Mouse (Mus musculus) hindbrain, embryonic 11.5 days (tissue): ENCODE measurements around the gene Olfr412. TPM values are rescaled to one million over a fixed set of nuclear protein-coding genes. Genes with fewer than 3 reads are reported as not detected.

Experiments
- ATAC-seq: fragments of 200-750 bp; cut with Nextera tagmentation; 2 replicates; pipeline ENCODE4 v1.8.0; 2017; ENCODE audit warnings: mild to moderate bottlenecking, moderate TSS enrichment, moderate library complexity; ENCODE audit not compliant: low FRiP score
- DNase-seq: peaks from one replicate; pipeline ENCODE4 v3.0.0-alpha.2; 2015; ENCODE audit warnings: low spot score
- H3K27ac ChIP-seq: fragments of 300-500 bp; sonication (generic); 2 replicates; pipeline ENCODE4 v1.5.1; 2014; ENCODE audit warnings: mild to moderate bottlenecking, low read depth, low read length
- H3K27me3 ChIP-seq: fragments of 300-500 bp; sonication (generic); 2 replicates; pipeline ENCODE4 v1.6.1; 2014; ENCODE audit warnings: mild to moderate bottlenecking, low read length, moderate library complexity, mixed read lengths; ENCODE audit not compliant: control insufficient read depth, insufficient read depth
- H3K36me3 ChIP-seq: fragments of 300-500 bp; sonication (generic); 2 replicates; pipeline ENCODE4 v1.6.1; 2014; ENCODE audit warnings: mild to moderate bottlenecking, low read length, moderate library complexity, mixed read lengths; ENCODE audit not compliant: control insufficient read depth, insufficient read depth
- H3K4me1 ChIP-seq: fragments of 300-500 bp; sonication (generic); replicated peaks from 2 replicates; pipeline ENCODE4 v1.6.1; 2014; ENCODE audit warnings: low read length, mixed read lengths; ENCODE audit not compliant: control insufficient read depth, insufficient read depth
- H3K4me2 ChIP-seq: fragments of 300-500 bp; sonication (generic); replicated peaks from 2 replicates; pipeline ENCODE4 v1.6.1; 2014; ENCODE audit warnings: mild to moderate bottlenecking, low read depth, low read length
- H3K4me3 ChIP-seq: fragments of 300-500 bp; sonication (generic); 2 replicates; pipeline ENCODE4 v1.5.1; 2014; ENCODE audit warnings: low read depth, low read length
- H3K9ac ChIP-seq: fragments of 300-500 bp; sonication (generic); 2 replicates; pipeline ENCODE4 v1.6.1; 2014; ENCODE audit warnings: low read depth, low read length
- H3K9me3 ChIP-seq: fragments of 300-500 bp; sonication (generic); 2 replicates; pipeline ENCODE4 v1.6.1; 2016; ENCODE audit warnings: low read length; ENCODE audit not compliant: control insufficient read depth
- WGBS: fragments of 180-500 bp; shearing (Covaris S2); extraction: QIAGEN DNeasy Blood & Tissue Kit; methylation state at CpG from one replicate; pipeline ENCODE4 v1.1.7; 2014; 5-methylcytosine and 5-hydroxymethylcytosine counted together
- polyA plus RNA-seq: library from polyadenylated mRNA; unstranded; fragments of >200 nt; fragmentation: Nextera tagmentation; extraction: Ambion mirVana; gene quantifications from 2 replicates; pipeline ENCODE4 v1.2.1, GENCODE M21; 2014

Gene Olfr412
- polyA plus RNA-seq, 1 experiment from 2014 or later: not detected

- ATAC-seq: no peak
- no peak for DNase-seq
- Histone ChIP-seq H3K27me3 (no peaks in the 10 kb centered on the region), H3K4me3 (no peak overlapping the region), H3K4me1 (no peaks in the 10 kb centered on the region), H3K4me2 (no peak overlapping the region), H3K27ac (no peak overlapping the region), H3K9me3 (no peaks in the 10 kb centered on the region), H3K36me3 (no peaks in the 10 kb centered on the region), H3K9ac (no peak overlapping the region)
- 78% methylated on average over 5 of the region's 5 CpGs for WGBS
These were observed 25.3 kb downstream of the Olfr412 start for GRCm38 (mm10) chr11:74387203-74387602.

GRCm38 (mm10) chr11:74391899-74392298 is 30.0 kb downstream of the Olfr412 start:
- H3K9me3 ChIP-seq: no peaks in the 10 kb centered on the region
- H3K9ac ChIP-seq: no peak overlapping the region
- no peak overlapping the region for H3K4me2 ChIP-seq
- ATAC-seq: no peak
- no peak overlapping the region for H3K27ac ChIP-seq
- 92% methylated on average over 11 of the region's 11 CpGs for WGBS
- H3K27me3 ChIP-seq: no peaks in the 10 kb centered on the region
- H3K36me3 ChIP-seq: no peaks in the 10 kb centered on the region
- no peak overlapping the region for H3K4me3 ChIP-seq
- no peak for DNase-seq
- no peaks in the 10 kb centered on the region for H3K4me1 ChIP-seq

GRCm38 (mm10) chr11:74392903-74393302 is 31.0 kb downstream of the Olfr412 start:
- WGBS: 71% methylated on average over 6 of the region's 6 CpGs

GRCm38 (mm10) chr11:74393489-74393888 is 31.6 kb downstream of the Olfr412 start:
- 67% methylated on average over 5 of the region's 5 CpGs for WGBS
- ATAC-seq (peak; percentile 45; the same call in 1 of the 2 replicates), DNase-seq (peak; percentile 21)
- no peaks in the 10 kb centered on the region for H3K36me3 ChIP-seq
- H3K27ac ChIP-seq: no peak overlapping the region
- no peak overlapping the region for H3K9ac ChIP-seq
- no peaks in the 10 kb centered on the region for H3K9me3 ChIP-seq
- H3K4me3 ChIP-seq: no peak overlapping the region
- no peak overlapping the region for H3K4me2 ChIP-seq
- H3K4me1 ChIP-seq: no peaks in the 10 kb centered on the region
- no peaks in the 10 kb centered on the region for H3K27me3 ChIP-seq

More at GRCm38 (mm10) chr11:74392903-74393302, 31.0 kb downstream of the Olfr412 start:
- Histone ChIP-seq H3K4me2 (no peak overlapping the region), H3K36me3 (no peaks in the 10 kb centered on the region), H3K4me1 (no peaks in the 10 kb centered on the region), H3K9ac (no peak overlapping the region), H3K27ac (no peak overlapping the region), H3K4me3 (no peak overlapping the region), H3K9me3 (no peaks in the 10 kb centered on the region), H3K27me3 (no peaks in the 10 kb centered on the region)
- no peak for ATAC-seq
- no peak for DNase-seq

GRCm38 (mm10) chr11:74395583-74395982 is 33.7 kb downstream of the Olfr412 start:
- DNase-seq: no peak
- no peak for ATAC-seq
- Histone ChIP-seq H3K4me1 (no peaks in the 10 kb centered on the region), H3K4me2 (no peak overlapping the region), H3K27ac (no peak overlapping the region), H3K9me3 (no peaks in the 10 kb centered on the region), H3K9ac (no peak overlapping the region), H3K4me3 (no peak overlapping the region), H3K27me3 (no peaks in the 10 kb centered on the region), H3K36me3 (no peaks in the 10 kb centered on the region)
- WGBS: 81% methylated on average over 18 of the region's 18 CpGs

- no peak overlapping the region for H3K9ac ChIP-seq
- no peak overlapping the region for H3K27ac ChIP-seq
- H3K4me1 ChIP-seq: no peaks in the 10 kb centered on the region
- no peaks in the 10 kb centered on the region for H3K27me3 ChIP-seq
- 53% methylated on average over 2 of the region's 2 CpGs for WGBS
- H3K4me2 ChIP-seq: no peak overlapping the region
- DNase-seq: no peak
- no peak overlapping the region for H3K4me3 ChIP-seq
- ATAC-seq: no peak
- H3K9me3 ChIP-seq: no peaks in the 10 kb centered on the region
- no peaks in the 10 kb centered on the region for H3K36me3 ChIP-seq
These were observed 40.3 kb downstream of the Olfr412 start for GRCm38 (mm10) chr11:74402126-74402525.

GRCm38 (mm10) chr11:74404216-74404615 is 42.3 kb downstream of the Olfr412 start:
- DNase-seq (no peak), ATAC-seq (no peak)
- Histone ChIP-seq H3K27me3 (no peaks in the 10 kb centered on the region), H3K9me3 (no peaks in the 10 kb centered on the region), H3K4me3 (no peak overlapping the region), H3K27ac (no peak overlapping the region), H3K36me3 (no peaks in the 10 kb centered on the region), H3K9ac (no peak overlapping the region), H3K4me1 (no peaks in the 10 kb centered on the region; the same call in 1 of the 2 replicates), H3K4me2 (no peak overlapping the region)
- WGBS: 72% methylated on average over 2 of the region's 2 CpGs

GRCm38 (mm10) chr11:74405201-74405600 is 43.3 kb downstream of the Olfr412 start:
- 76% methylated on average over 7 of the region's 7 CpGs for WGBS
- H3K9ac ChIP-seq: no peak overlapping the region
- ATAC-seq: no peak
- H3K4me3 ChIP-seq: no peak overlapping the region
- no peaks in the 10 kb centered on the region for H3K36me3 ChIP-seq
- no peak for DNase-seq
- H3K4me1 ChIP-seq: no peaks in the 10 kb centered on the region; the same call in 1 of the 2 replicates
- H3K9me3 ChIP-seq: no peaks in the 10 kb centered on the region
- no peak overlapping the region for H3K27ac ChIP-seq
- H3K27me3 ChIP-seq: no peaks in the 10 kb centered on the region
- H3K4me2 ChIP-seq: no peak overlapping the region

- no peaks in the 10 kb centered on the region for H3K9me3 ChIP-seq
- WGBS: 84% methylated on average over 4 of the region's 4 CpGs
- no peak overlapping the region for H3K4me2 ChIP-seq
- H3K9ac ChIP-seq: no peak overlapping the region
- no peak for DNase-seq
- no peak for ATAC-seq
- H3K4me3 ChIP-seq: no peak overlapping the region
- no peaks in the 10 kb centered on the region; the same call in 1 of the 2 replicates for H3K4me1 ChIP-seq
- H3K27me3 ChIP-seq: no peaks in the 10 kb centered on the region
- H3K27ac ChIP-seq: no peak overlapping the region
- H3K36me3 ChIP-seq: no peaks in the 10 kb centered on the region
These were observed 46.9 kb downstream of the Olfr412 start for GRCm38 (mm10) chr11:74408587-74409446.
